Mouse (Mus musculus): ENCODE measurements around the gene Clcn3. TPM values are rescaled to one million over a fixed set of nuclear protein-coding genes. Genes with fewer than 3 reads are reported as not detected.

The Clcn3 gene
- total RNA-seq, 1 experiment from 2014 or later: 58.0 TPM

GRCm38 (mm10) chr8:60889131-60889842, 93.8 kb downstream of the Clcn3 start:
- no peak for ATAC-seq (ENCODE audit: extremely low read depth, insufficient number of reproducible peaks, low FRiP score, poor library complexity, severe bottlenecking)

GRCm38 (mm10) chr8:60886736-60887135, 96.4 kb downstream of the Clcn3 start:
- ATAC-seq (ENCODE audit: extremely low read depth, insufficient number of reproducible peaks, low FRiP score, poor library complexity, severe bottlenecking): no peak

- peak; percentile 69; the same call in 1 of the 2 replicates for ATAC-seq (ENCODE audit: extremely low read depth, insufficient number of reproducible peaks, low FRiP score, poor library complexity, severe bottlenecking)
These were observed 99.5 kb downstream of the Clcn3 start for GRCm38 (mm10) chr8:60883419-60884137.

GRCm38 (mm10) chr8:60878617-60879016, 104.5 kb downstream of the Clcn3 start:
- no peak for ATAC-seq (ENCODE audit: extremely low read depth, insufficient number of reproducible peaks, low FRiP score, poor library complexity, severe bottlenecking)

GRCm38 (mm10) chr8:60870231-60871193, 112.6 kb downstream of the Clcn3 start:
- ATAC-seq (ENCODE audit: extremely low read depth, insufficient number of reproducible peaks, low FRiP score, poor library complexity, severe bottlenecking): no peak

- ATAC-seq (ENCODE audit: extremely low read depth, insufficient number of reproducible peaks, low FRiP score, poor library complexity, severe bottlenecking): no peak
These were observed 113.3 kb downstream of the Clcn3 start for GRCm38 (mm10) chr8:60869761-60870160.

- ATAC-seq (ENCODE audit: extremely low read depth, insufficient number of reproducible peaks, low FRiP score, poor library complexity, severe bottlenecking): 0 out of 2 replicates have a peak, but pooled peaks have one; percentile 37
These were observed 114.7 kb downstream of the Clcn3 start for GRCm38 (mm10) chr8:60868236-60868965.

- ATAC-seq (ENCODE audit: extremely low read depth, insufficient number of reproducible peaks, low FRiP score, poor library complexity, severe bottlenecking): no peak
These were observed 115.5 kb downstream of the Clcn3 start for GRCm38 (mm10) chr8:60867468-60868115.

- ATAC-seq (ENCODE audit: extremely low read depth, insufficient number of reproducible peaks, low FRiP score, poor library complexity, severe bottlenecking): peak; percentile 44; the same call in 1 of the 2 replicates
These were observed 117.5 kb downstream of the Clcn3 start for GRCm38 (mm10) chr8:60865504-60866114.

GRCm38 (mm10) chr8:60864875-60865274, 118.2 kb downstream of the Clcn3 start:
- ATAC-seq (ENCODE audit: extremely low read depth, insufficient number of reproducible peaks, low FRiP score, poor library complexity, severe bottlenecking): no peak

- no peak for ATAC-seq (ENCODE audit: extremely low read depth, insufficient number of reproducible peaks, low FRiP score, poor library complexity, severe bottlenecking)
These were observed 121.3 kb downstream of the Clcn3 start for GRCm38 (mm10) chr8:60861783-60862182.

- no peak for ATAC-seq (ENCODE audit: extremely low read depth, insufficient number of reproducible peaks, low FRiP score, poor library complexity, severe bottlenecking)
These were observed 122.4 kb downstream of the Clcn3 start for GRCm38 (mm10) chr8:60860749-60861148.

Other genes starting within 250 kb of the Clcn3 start
- gene Hpf1, start 92.9 kb downstream of the Clcn3 start, total RNA-seq (2017): 30.7 and 34.4 TPM in 2 replicates
- gene Nek1, start 9.9 kb upstream of the Clcn3 start, total RNA-seq (2017): 8.6 and 12.1 TPM in 2 replicates
- 1.5 and 2.0 TPM in 2 replicates for gene Sh3rf1, start 240.6 kb upstream of the Clcn3 start, total RNA-seq (2017)

Measured in neutrophil, adult 5-6 weeks (primary cell).